Mouse (Mus musculus) urinary bladder, adult 18-20 months (tissue): ENCODE measurements at regions not wholly inside any gene's neighbourhood (a gene's known extent, or its start where the extent isn't known, plus 50 kb on each side); places are given as distances from the start of the nearest gene placed in this dataset.
A peak's percentile ranks its signal among the peaks of the same experiment; 100 is the strongest.
"Not testable (repeated sequence)": the region's sequence is repeated elsewhere in the genome, so short reads cannot be mapped to it uniquely, and the experiment has no call there.

Experiments used
- DNase-seq, 2 experiments: peaks; one replicate each; pipeline ENCODE4 v3.0.0; 2022; ENCODE audit warnings: low spot score in 2 of 2, mixed read lengths in 2 of 2

GRCm38 (mm10) chr14:19080001-19080400 lies 185.9 kb upstream of the Ube2e2 start:
- DNase-seq: not testable (repeated sequence)

DNA sequence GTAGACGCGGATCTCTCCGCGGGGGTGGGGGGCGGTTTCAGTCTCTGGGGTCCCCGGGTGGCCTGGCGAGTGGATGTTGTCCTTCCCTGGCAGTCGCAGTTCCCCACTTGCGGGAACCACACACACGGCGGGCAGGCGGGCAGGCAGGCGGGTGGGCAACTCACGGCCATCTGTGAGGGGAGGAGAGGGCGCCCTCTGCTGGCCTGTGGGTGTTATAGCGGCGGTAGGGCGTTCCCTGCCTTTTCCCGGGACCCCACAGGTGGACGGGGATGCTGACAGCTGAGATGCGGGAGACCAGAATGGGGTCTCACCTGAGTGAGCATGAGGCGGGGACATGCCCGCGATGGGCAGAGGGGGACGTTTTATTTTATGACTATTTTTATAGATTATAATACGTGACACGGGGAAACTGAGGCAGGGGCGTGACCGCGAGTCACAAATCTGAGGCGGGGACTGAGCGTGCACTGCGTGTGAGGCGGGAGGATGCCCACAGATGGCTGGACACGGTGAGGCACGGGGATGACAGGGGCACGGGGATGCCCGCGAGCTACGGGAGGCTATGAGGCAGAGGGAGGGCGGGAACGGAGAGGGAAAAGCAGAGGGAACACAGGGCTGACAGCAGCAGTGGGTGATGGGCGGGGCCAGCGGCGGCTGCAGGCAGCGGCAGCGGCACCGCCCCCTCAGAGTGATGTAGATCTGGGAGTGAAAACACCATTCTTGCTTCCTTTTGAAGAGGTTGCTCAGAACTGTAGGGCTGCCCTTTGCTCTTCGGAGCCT lies 148.1 kb upstream of the Ube2e2 start:
- peak; percentile 5 to 35 for DNase-seq

- no peak for DNase-seq
Measured at GRCm38 (mm10) chr14:19020102-19020501, 126.0 kb upstream of the Ube2e2 start.

GRCm38 (mm10) chr14:19015406-19015805 lies 121.3 kb upstream of the Ube2e2 start:
- no peak for DNase-seq

GRCm38 (mm10) chr14:19013558-19013957 lies 119.5 kb upstream of the Ube2e2 start:
- not testable (repeated sequence) for DNase-seq

DNA sequence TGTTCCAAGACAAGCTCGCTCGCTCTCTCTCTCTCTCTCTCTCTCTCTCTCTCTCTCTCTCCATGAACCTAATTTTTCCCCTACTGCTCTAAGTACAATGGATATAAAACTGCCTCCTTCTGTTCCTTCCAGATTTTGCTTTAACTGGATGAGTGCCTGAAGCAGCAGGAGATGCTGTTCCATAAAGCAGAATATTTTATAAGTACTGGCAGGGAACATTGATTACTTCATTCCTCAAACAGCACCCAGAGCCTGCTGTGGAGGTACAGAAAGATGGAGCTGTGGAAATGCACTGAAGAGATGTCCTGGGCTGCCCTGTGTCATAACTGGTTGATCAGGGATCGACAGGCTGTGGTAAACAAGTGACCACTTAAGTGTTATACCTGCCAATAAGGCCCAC lies 89.8 kb upstream of the Ube2e2 start:
- no peak for DNase-seq

DNA sequence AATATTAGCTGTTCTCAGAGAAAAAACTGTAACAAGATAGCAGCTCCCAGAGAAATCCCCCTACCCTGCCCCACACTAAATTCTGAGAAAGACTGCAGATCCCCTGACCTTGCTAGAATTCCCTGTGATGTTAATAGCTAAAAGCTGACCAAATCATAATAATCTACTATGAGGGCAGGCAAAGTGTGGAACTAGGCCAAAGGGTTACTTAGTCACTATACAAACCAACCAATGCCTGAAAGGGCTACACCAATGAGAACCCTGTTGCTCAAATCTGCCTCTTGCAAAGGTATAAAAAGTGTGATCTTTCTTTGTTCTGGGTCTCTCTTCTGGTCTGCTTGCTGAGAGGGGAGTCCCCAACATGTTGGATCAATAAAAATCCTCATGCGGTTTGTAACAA lies 69.8 kb upstream of the Ube2e2 start:
- no peak for DNase-seq

DNA sequence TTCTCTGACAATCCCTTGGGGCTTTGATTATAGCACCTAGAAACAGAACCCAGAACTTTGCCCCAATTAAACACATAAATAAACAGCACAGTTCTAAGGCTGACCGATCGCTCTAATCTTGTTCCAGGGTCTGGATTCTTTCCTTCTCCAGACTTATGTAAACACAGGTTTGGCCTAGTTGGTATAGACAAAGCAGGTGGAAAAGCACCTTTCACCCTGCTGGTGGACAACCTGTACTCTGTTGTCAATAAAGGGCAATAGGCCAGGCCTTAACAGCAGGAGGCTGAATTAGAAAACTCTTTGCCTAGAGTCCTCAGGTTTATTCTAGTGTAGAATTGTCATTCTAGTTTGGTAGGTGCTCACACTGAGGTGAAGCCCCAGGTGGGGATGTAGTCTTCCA lies 69.2 kb upstream of the Ube2e2 start:
- DNase-seq: no peak
